ENCODE assay signal across 8 mouse cellular contexts in genomic region chr7:70362526-70363170, GRCm38 (mm10). TPM values are rescaled to one million over a fixed set of nuclear protein-coding genes. Genes with fewer than 3 reads are reported as not detected.
A peak's percentile ranks its signal among the peaks of the same experiment; 100 is the strongest.
DNase-seq lines count a peak whose midpoint lies in the region; ATAC-seq and TF ChIP-seq lines count a peak whose summit lies in the region.

No protein-coding gene starts in this region.

- 46% methylated on average over 12 of the region's 12 CpGs for WGBS in lung, adult 2 months
- 5% methylated on average over 12 of the region's 12 CpGs for WGBS in forebrain, embryonic 16.5 days
- WGBS in neural tube, embryonic 12.5 days: 2% methylated on average over 12 of the region's 12 CpGs

- H3K27ac ChIP-seq in forebrain, embryonic 16.5 days (ENCODE audit: low read length): peak overlapping the region; percentile 37
- peak overlapping the region; percentile 67; the same call in 1 of the 2 replicates for H3K27ac ChIP-seq in neural tube, embryonic 12.5 days

- H3K4me3 ChIP-seq in lung, adult 2 months (replicated peaks; ENCODE audit: extremely low read depth, low read depth, low read length): peak overlapping the region; percentile 48
- peak overlapping the region; percentile 70 for H3K4me3 ChIP-seq in forebrain, embryonic 16.5 days (replicated peaks; ENCODE audit: low read length)
- H3K4me3 ChIP-seq in neural tube, embryonic 12.5 days: peak overlapping the region; percentile 95

- no peaks in the 10 kb centered on the region for H3K36me3 ChIP-seq in forebrain, embryonic 16.5 days (ENCODE audit: control insufficient read depth, insufficient read depth)
- peaks cover 5% of the 10 kb centered on the region for H3K36me3 ChIP-seq in neural tube, embryonic 12.5 days

- H3K9ac ChIP-seq in forebrain, embryonic 16.5 days (replicated peaks; ENCODE audit: low read depth, low read length): peak overlapping the region; percentile 80
- peak overlapping the region; percentile 72 for H3K9ac ChIP-seq in neural tube, embryonic 12.5 days

- DNase-seq in lung, adult 2 months: no peak
- DNase-seq in lung, postnatal 25 days (ENCODE audit: low spot score): no peak
- peak; percentile 56 for DNase-seq in kidney, postnatal 14 days
- no peak for DNase-seq in frontal cortex, adult 2 months (ENCODE audit: extremely low spot score in 1 of 2, low spot score in 1 of 2)
- DNase-seq in adrenal gland, postnatal 25 days: no peak

- no peak for TF ChIP-seq CTCF in lung, adult 2 months (IDR thresholded peaks at IDR 0.05; ENCODE audit: insufficient read depth, low read length)

- peak overlapping the region; percentile 90 for H3K4me2 ChIP-seq in forebrain, embryonic 16.5 days (ENCODE audit: low read length)
- peak overlapping the region; percentile 95 for H3K4me2 ChIP-seq in neural tube, embryonic 12.5 days (replicated peaks)

- no peaks in the 10 kb centered on the region for H3K9me3 ChIP-seq in forebrain, embryonic 16.5 days (ENCODE audit: control insufficient read depth, low read length)
- no peaks in the 10 kb centered on the region for H3K9me3 ChIP-seq in neural tube, embryonic 12.5 days

- no peak for ATAC-seq in forebrain, embryonic 16.5 days
- ATAC-seq in neural tube, embryonic 12.5 days (ENCODE audit: low FRiP score, low read depth): no peak
- ATAC-seq in megakaryocyte, adult 5-6 weeks (ENCODE audit: poor library complexity, severe bottlenecking): no peak

- H3K4me1 ChIP-seq in lung, adult 2 months (ENCODE audit: control insufficient read depth, insufficient read depth, low read length): no peaks in the 10 kb centered on the region
- peaks cover 20% of the 10 kb centered on the region for H3K4me1 ChIP-seq in forebrain, embryonic 16.5 days (replicated peaks; ENCODE audit: control insufficient read depth, insufficient read depth, low read length)
- peaks cover 12% of the 10 kb centered on the region; the same call in 1 of the 2 replicates for H3K4me1 ChIP-seq in neural tube, embryonic 12.5 days

- peaks cover 25% of the 10 kb centered on the region for H3K27me3 ChIP-seq in forebrain, embryonic 16.5 days (replicated peaks; ENCODE audit: control insufficient read depth, insufficient read depth, low read length)
- H3K27me3 ChIP-seq in neural tube, embryonic 12.5 days (replicated peaks): peaks cover 2% of the 10 kb centered on the region; the same call in 1 of the 2 replicates

- TF ChIP-seq POLR2A in lung, adult 2 months (IDR thresholded peaks at IDR 0.05; ENCODE audit: borderline replicate concordance, extremely low read depth, low read depth, low read length): no peak

RNA-seq across cellular contexts. Expression of gene Nr2f2, which starts 3.9 kb away (rescaled TPM):
- 231 and 263 TPM in 2 replicates for polyA plus RNA-seq in lung, adult 2 months (2012; rRNA removed)
- 88.4 and 90.6 TPM in 2 replicates for polyA plus RNA-seq in forebrain, embryonic 16.5 days (2015; fragmentation: Nextera tagmentation; extraction: Ambion mirVana)
- 101 and 103 TPM in 2 replicates for polyA plus RNA-seq in neural tube, embryonic 12.5 days (2016; fragmentation: Nextera tagmentation; extraction: Ambion mirVana)
- total RNA-seq in megakaryocyte, adult 5-6 weeks (2015): not detected in 2 replicates
- total RNA-seq in megakaryocyte, adult 5-6 weeks (2017): not detected in 2 replicates
- 29.0 and 30.2 TPM in 2 replicates for polyA plus RNA-seq in frontal cortex, adult 2 months (2012; rRNA removed)
- total RNA-seq in adrenal gland, postnatal 25 days (2021): 101 and 117 TPM in 2 replicates
